Mouse (Mus musculus): ENCODE results near the gene Olfr1016.

The Olfr1016 gene

GRCm38 (mm10) chr2:85802444-85802843 is at the start of gene Olfr1016:
Gene Olfr1016, minus strand, starts transcription at chr2:85802544.
- no peak for DNase-seq

- DNase-seq: no peak
Observed at GRCm38 (mm10) chr2:85846730-85847129, 44.4 kb upstream of the Olfr1016 start, which contains the start of gene Olfr1020. Gene Olfr1020, plus strand, starts transcription at chr2:85847030.

GRCm38 (mm10) chr2:85845383-85845782 is 43.0 kb upstream of the Olfr1016 start, which contains the start of gene Olfr1019:
Gene Olfr1019, minus strand, starts transcription at chr2:85845483.
- no peak for DNase-seq

- DNase-seq: no peak
Observed at GRCm38 (mm10) chr2:85818179-85818578, 15.8 kb upstream of the Olfr1016 start, which contains the start of gene Olfr1018. Gene Olfr1018, plus strand, starts transcription at chr2:85818479.

- DNase-seq: no peak
Observed at GRCm38 (mm10) chr2:85804501-85804900, 2.2 kb upstream of the Olfr1016 start.

GRCm38 (mm10) chr2:85792331-85792730 is 10.0 kb downstream of the Olfr1016 start:
- no peak for DNase-seq

- no peak for DNase-seq
Observed at GRCm38 (mm10) chr2:85781717-85782116, 20.6 kb downstream of the Olfr1016 start, which contains the start of gene Olfr1015. Gene Olfr1015, plus strand, starts transcription at chr2:85782017.

- no peak for DNase-seq
Observed at GRCm38 (mm10) chr2:85772413-85772812, 29.9 kb downstream of the Olfr1016 start, which contains the start of gene Olfr1014. Gene Olfr1014, plus strand, starts transcription at chr2:85772713.

GRCm38 (mm10) chr2:85766798-85767197 is 35.5 kb downstream of the Olfr1016 start, which contains the start of gene Olfr1013:
Gene Olfr1013, plus strand, starts transcription at chr2:85767098.
- no peak for DNase-seq

- no peak for DNase-seq
Observed at GRCm38 (mm10) chr2:85762666-85763065, 39.7 kb downstream of the Olfr1016 start, which contains the start of gene Olfr1012. Gene Olfr1012, minus strand, starts transcription at chr2:85762766.

GRCm38 (mm10) chr2:85753822-85754221 is 48.5 kb downstream of the Olfr1016 start:
- DNase-seq: no peak

Data from cerebellum, adult 9-10 months (tissue).